Comparison of ENCODE assay signal across 25 mouse cellular contexts in the genomic region with DNA sequence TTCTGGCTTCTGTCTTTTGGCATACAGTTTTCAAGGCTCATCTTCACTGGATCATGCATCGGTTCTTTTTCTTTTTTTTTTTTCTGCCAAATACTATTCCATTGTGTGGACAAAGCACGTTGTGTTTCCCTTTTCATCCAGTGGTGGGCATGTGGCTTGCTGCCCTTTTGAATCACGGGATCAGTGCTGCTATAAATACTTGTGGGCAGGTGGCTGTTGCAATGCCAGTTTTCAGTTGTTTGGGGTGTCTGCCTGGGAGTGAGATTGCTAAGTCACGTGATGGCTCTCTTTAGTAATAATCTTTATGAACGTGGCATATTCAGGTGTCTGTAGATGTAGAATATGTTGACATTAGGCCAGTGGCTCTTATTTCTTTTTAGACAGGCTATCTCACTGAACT.
DNase-seq lines count a peak whose midpoint lies in the region; ATAC-seq and TF ChIP-seq lines count a peak whose summit lies in the region.
"Had no signal": no experiment of that assay in that cellular context is flagged by ENCODE, and none has a peak within 500 bp of the region (broad histone marks: within the 10 kb centered on the region; RNA-seq: fewer than 3 reads in every experiment).

No protein-coding gene starts in this region.

- TF ChIP-seq POLR2A in bone marrow macrophage, adult 2 months (IDR thresholded peaks at IDR 0.05; ENCODE audit: borderline replicate concordance, low read depth, low read length): no peak

- H3K4me1 ChIP-seq in bone marrow macrophage, adult 2 months (ENCODE audit: control insufficient read depth, insufficient read depth, low read length): peaks cover 20% of the 10 kb centered on the region
- H3K4me1 ChIP-seq: forebrain, embryonic 13.5 days had no signal

- ATAC-seq in granulocyte monocyte progenitor cell, adult 5-6 weeks (replicated peaks; ENCODE audit: poor library complexity, severe bottlenecking): peak; percentile 94
- peak; percentile 83 for ATAC-seq in megakaryocyte progenitor cell, adult 5-6 weeks (replicated peaks; ENCODE audit: poor library complexity)
- ATAC-seq: activated CD4-positive, CD25-positive, alpha-beta regulatory T cell, adult 4 months; forebrain, embryonic 13.5 days; intestine, postnatal 0 days had no signal

- no peak for TF ChIP-seq CTCF in bone marrow macrophage, adult 2 months (IDR thresholded peaks at IDR 0.05; ENCODE audit: low read depth, low read length)

- DNase-seq in 416B (ENCODE audit: low read depth): peak; percentile 66
- no peak for DNase-seq in embryo, embryonic 11 days
- DNase-seq in adrenal gland, adult 2 months: no peak
- DNase-seq: adrenal gland, postnatal 10 days; adrenal gland, postnatal 36 days; cerebellum, adult 18-20 months; cerebellum, adult 9-10 months; cerebellum, postnatal 25 days; gastrocnemius, postnatal 10 days; gastrocnemius, postnatal 36 days; heart, adult 11 months; heart, postnatal 14 days; heart, postnatal 4 days; kidney, adult 2 months had no signal

- no peak overlapping the region for H3K4me3 ChIP-seq in bone marrow macrophage, adult 2 months (ENCODE audit: insufficient read depth, low read length)
- H3K4me3 ChIP-seq: forebrain, embryonic 10.5 days; forebrain, embryonic 13.5 days; heart, embryonic 12.5 days; heart, embryonic 15.5 days; hindbrain, embryonic 12.5 days; hindbrain, embryonic 15.5 days had no signal

- H3K27ac ChIP-seq in bone marrow macrophage, adult 2 months (ENCODE audit: insufficient read depth, low read depth, low read length): 0 out of 2 replicates have a peak overlapping the region, but pooled peaks have one; percentile 7
- H3K27ac ChIP-seq: forebrain, embryonic 10.5 days; forebrain, embryonic 13.5 days; heart, embryonic 15.5 days; hindbrain, embryonic 12.5 days; hindbrain, embryonic 15.5 days had no signal
